Mouse (Mus musculus) ES-E14 (cell line): ENCODE measurements around the gene Mark1. TPM values are rescaled to one million over a fixed set of nuclear protein-coding genes. Genes with fewer than 3 reads are reported as not detected.

Experiments
- DNase-seq: peaks from one replicate; pipeline ENCODE4 v3.0.0-alpha.2; 2013; ENCODE audit warnings: low read depth, low spot score
- H3K27ac ChIP-seq: 2 replicates; pipeline ENCODE4 v1.5.1; 2012; ENCODE audit warnings: low read depth, mild to moderate bottlenecking, low read length, moderate library complexity, mixed read lengths; ENCODE audit not compliant: poor library complexity, insufficient read depth, severe bottlenecking
- H3K36me3 ChIP-seq: 2 replicates; pipeline ENCODE4 v1.6.1; 2012; ENCODE audit warnings: mild to moderate bottlenecking, low read length, moderate library complexity, mixed read lengths; ENCODE audit not compliant: control insufficient read depth, poor library complexity, insufficient read depth, severe bottlenecking
- H3K4me1 ChIP-seq, 2 experiments: fragments of 150-350 bp in 1 of 2; sonication (generic) in 1 of 2; 2 replicates each; pipeline ENCODE4 v1.6.1; 2012; ENCODE audit warnings: low read length in 2 of 2, mild to moderate bottlenecking in 1 of 2, mixed read lengths in 1 of 2; ENCODE audit not compliant: control insufficient read depth in 2 of 2, insufficient read depth in 2 of 2, poor library complexity in 1 of 2
- H3K4me3 ChIP-seq, 2 experiments: fragments of 150-350 bp in 1 of 2; sonication (generic) in 1 of 2; 2 replicates each; pipeline ENCODE4 v1.5.1; 2012; ENCODE audit warnings: low read length in 2 of 2, low read depth in 1 of 2, mild to moderate bottlenecking in 1 of 2, mixed read lengths in 1 of 2; ENCODE audit not compliant: insufficient read depth in 1 of 2, poor library complexity in 1 of 2, severe bottlenecking in 1 of 2
- H3K9ac ChIP-seq: 2 replicates; pipeline ENCODE4 v1.6.1; 2012; ENCODE audit warnings: low read depth, mild to moderate bottlenecking, low read length, mixed read lengths; ENCODE audit not compliant: poor library complexity, insufficient read depth, severe bottlenecking
- H3K9me3 ChIP-seq: fragments of 150-350 bp; sonication (generic); 2 replicates; pipeline ENCODE4 v1.6.1; 2012; ENCODE audit warnings: low read depth, mild to moderate bottlenecking, low read length; ENCODE audit not compliant: control insufficient read depth, insufficient read depth
- CHD2 ChIP-seq: IDR thresholded peaks from 2 replicates; pipeline ENCODE4 v1.6.1; 2014; ENCODE audit warnings: mild to moderate bottlenecking, low read depth, low read length, inconsistent platforms
- HCFC1 ChIP-seq: IDR thresholded peaks from 2 replicates; pipeline ENCODE4 v1.6.1; 2012; ENCODE audit warnings: low read length, inconsistent platforms, borderline replicate concordance; ENCODE audit not compliant: insufficient read depth
- MAFK ChIP-seq: IDR thresholded peaks from 2 replicates; pipeline ENCODE4 v1.6.1; 2014; ENCODE audit warnings: mild to moderate bottlenecking, low read depth, low read length, inconsistent platforms; ENCODE audit not compliant: insufficient read depth
- ZC3H11A ChIP-seq: IDR thresholded peaks from 2 replicates; pipeline ENCODE4 v1.6.1; 2012; ENCODE audit warnings: low read depth, mild to moderate bottlenecking, inconsistent platforms, low read length, borderline replicate concordance
- ZNF384 ChIP-seq: IDR thresholded peaks from 2 replicates; pipeline ENCODE4 v1.6.1; 2012; ENCODE audit warnings: low read depth, low read length, inconsistent platforms
- in situ Hi-C, 2 experiments: fragments of 600-800 bp; cut with MboI; formaldehyde crosslinking; loops; one replicate each; pipeline ENCODE4 v1.15.1; 2025; ENCODE audit warnings: low sequenced_read_pairs in 2 of 2, inconsistent platforms in 1 of 2; ENCODE audit not compliant: unreplicated experiment in 2 of 2
- total RNA-seq: library from RNA; depleted of rRNA; stranded (reverse); fragments of 300-350 nt; gene quantifications from 2 replicates; pipeline ENCODE4 v1.2.3, GENCODE M21; 2012

Gene Mark1
- total RNA-seq, 1 experiment: 3.6 TPM

GRCm38 (mm10) chr1:184938106-184938505, 61.3 kb downstream of the Mark1 start:
- TF ChIP-seq HCFC1 (no peak), ZNF384 (no peak)
- no peak overlapping the region for H3K27ac ChIP-seq
- H3K36me3 ChIP-seq: no peaks in the 10 kb centered on the region
- H3K9me3 ChIP-seq: no peaks in the 10 kb centered on the region
- H3K4me3 ChIP-seq: no peak overlapping the region
- no peak for DNase-seq
- H3K4me1 ChIP-seq: no peaks in the 10 kb centered on the region
- no peak overlapping the region for H3K9ac ChIP-seq
- in situ Hi-C loops: no loop called here

GRCm38 (mm10) chr1:184935980-184936379, 63.4 kb downstream of the Mark1 start:
- no peaks in the 10 kb centered on the region for H3K36me3 ChIP-seq
- H3K4me3 ChIP-seq: no peak overlapping the region
- in situ Hi-C loops: no loop called here
- TF ChIP-seq ZNF384 (no peak), ZC3H11A (no peak), HCFC1 (no peak), CHD2 (no peak), MAFK (no peak)
- H3K27ac ChIP-seq: no peak overlapping the region
- no peak for DNase-seq
- no peaks in the 10 kb centered on the region for H3K4me1 ChIP-seq
- no peaks in the 10 kb centered on the region for H3K9me3 ChIP-seq
- no peak overlapping the region for H3K9ac ChIP-seq

- TF ChIP-seq ZC3H11A: no peak
- no peak for TF ChIP-seq MAFK
- no peak for TF ChIP-seq CHD2
- TF ChIP-seq ZNF384: no peak
- TF ChIP-seq HCFC1: no peak
- no peak for DNase-seq
- Histone ChIP-seq H3K4me3 (no peak overlapping the region), H3K9me3 (no peaks in the 10 kb centered on the region), H3K36me3 (no peaks in the 10 kb centered on the region), H3K4me1 (no peaks in the 10 kb centered on the region), H3K9ac (no peak overlapping the region), H3K27ac (no peak overlapping the region)
- in situ Hi-C loops: no loop called here
Observed at GRCm38 (mm10) chr1:184935490-184935889, 63.9 kb downstream of the Mark1 start.

GRCm38 (mm10) chr1:184931097-184931496, 68.3 kb downstream of the Mark1 start:
- H3K27ac ChIP-seq: no peak overlapping the region
- in situ Hi-C loops: no loop called here
- no peaks in the 10 kb centered on the region for H3K36me3 ChIP-seq
- no peak for DNase-seq
- H3K4me1 ChIP-seq: no peaks in the 10 kb centered on the region
- no peaks in the 10 kb centered on the region for H3K9me3 ChIP-seq
- no peak overlapping the region for H3K9ac ChIP-seq
- H3K4me3 ChIP-seq: no peak overlapping the region
- no peak for TF ChIP-seq ZC3H11A
- no peak for TF ChIP-seq HCFC1
- TF ChIP-seq CHD2: no peak
- no peak for TF ChIP-seq ZNF384
- no peak for TF ChIP-seq MAFK

- no peak overlapping the region for H3K4me3 ChIP-seq
- H3K9ac ChIP-seq: no peak overlapping the region
- no peaks in the 10 kb centered on the region for H3K36me3 ChIP-seq
- H3K27ac ChIP-seq: no peak overlapping the region
- in situ Hi-C loops: no loop called here
- H3K9me3 ChIP-seq: no peaks in the 10 kb centered on the region
- no peaks in the 10 kb centered on the region for H3K4me1 ChIP-seq
- DNase-seq: no peak
- TF ChIP-seq MAFK (no peak), CHD2 (no peak), HCFC1 (no peak), ZNF384 (no peak), ZC3H11A (no peak)
Observed at GRCm38 (mm10) chr1:184928382-184928781, 71.0 kb downstream of the Mark1 start.
